Mouse (Mus musculus): ENCODE results near the gene Exd1. TPM values are rescaled to one million over a fixed set of nuclear protein-coding genes. Genes with fewer than 3 reads are reported as not detected.

Exd1 gene
- polyA plus RNA-seq, 2 experiments = 0.12 to 0.14 TPM

DNA sequence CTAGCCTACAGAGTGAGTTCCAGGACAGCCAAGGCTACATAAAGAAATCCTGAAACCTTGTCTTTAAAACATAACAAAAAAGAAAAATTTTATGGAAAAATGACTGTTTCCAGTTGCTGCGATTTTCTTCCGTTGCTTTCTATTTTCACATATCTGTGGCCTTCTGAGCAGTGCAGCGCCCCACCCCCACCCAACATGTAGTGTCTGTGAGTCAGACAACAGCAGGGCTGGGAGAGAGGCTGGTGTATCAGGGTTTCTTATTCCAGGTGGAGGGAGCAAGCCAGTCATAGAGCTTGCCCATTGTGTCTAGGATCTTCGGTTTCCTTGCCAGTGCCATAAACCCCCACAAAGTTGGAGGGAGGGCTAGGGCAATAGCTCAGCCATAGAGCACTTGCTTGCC lies 23.6 kb downstream of the Exd1 start:
- H3K4me3 ChIP-seq (ENCODE audit: insufficient read depth in 1 of 2, low read depth in 2 of 2, low read length in 2 of 2) = no peak overlapping the region
- H3K27ac ChIP-seq = no peak overlapping the region
- H3K27me3 ChIP-seq (ENCODE audit: control insufficient read depth, insufficient read depth, low read length) = no peaks in the 10 kb centered on the region
- DNase-seq (ENCODE audit: low read depth in 3 of 3, low spot score in 3 of 3) (no peak), ATAC-seq (ENCODE audit: insufficient read depth) (no peak)
- 64% methylated on average over 4 of the region's 4 CpGs for WGBS (ENCODE audit: insufficient replicate concordance)
- no peaks in the 10 kb centered on the region for H3K4me1 ChIP-seq (replicated peaks; ENCODE audit: control insufficient read depth in 2 of 2, insufficient read depth in 2 of 2, low read length in 1 of 2)
- no peaks in the 10 kb centered on the region for H3K9me3 ChIP-seq (ENCODE audit: control insufficient read depth, low read length)
- TF ChIP-seq CTCF (IDR thresholded peaks at IDR 0.05; ENCODE audit: low read depth) = no peak
- TF ChIP-seq EP300 (IDR thresholded peaks at IDR 0.05; ENCODE audit: low read depth) = no peak
- H3K9ac ChIP-seq (replicated peaks) = no peak overlapping the region
- H3K36me3 ChIP-seq (replicated peaks; ENCODE audit: control insufficient read depth, insufficient read depth, low read depth) = no peaks in the 10 kb centered on the region
- no peak overlapping the region for H3K4me2 ChIP-seq (ENCODE audit: low read depth)

DNA sequence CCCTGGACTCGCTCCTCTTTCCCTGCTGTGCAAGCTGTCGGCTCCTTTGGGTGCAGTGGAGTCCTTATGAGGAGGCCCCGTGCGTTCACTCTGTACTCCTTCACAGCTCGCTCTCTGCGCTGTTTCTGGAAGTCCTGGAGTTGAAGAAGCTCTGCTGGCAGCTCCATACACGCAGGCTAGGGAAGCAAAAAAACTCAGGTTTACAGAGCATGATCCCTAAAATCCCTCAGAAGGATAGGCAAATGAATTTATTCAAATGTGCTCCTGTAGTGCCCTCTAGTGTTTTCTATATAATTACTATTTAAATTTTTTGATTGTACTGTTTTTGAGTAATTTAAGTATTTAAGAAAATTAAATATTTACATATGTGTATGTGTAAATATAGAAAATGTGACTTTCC lies 26.9 kb downstream of the Exd1 start:
- DNase-seq (ENCODE audit: low read depth in 3 of 3, low spot score in 3 of 3) (no peak), ATAC-seq (ENCODE audit: insufficient read depth) (no peak)
- Histone ChIP-seq H3K36me3 (replicated peaks; ENCODE audit: control insufficient read depth, insufficient read depth, low read depth) (no peaks in the 10 kb centered on the region), H3K27ac (no peak overlapping the region), H3K4me2 (ENCODE audit: low read depth) (no peak overlapping the region), H3K4me1 (replicated peaks; ENCODE audit: control insufficient read depth in 2 of 2, insufficient read depth in 2 of 2, low read length in 1 of 2) (no peaks in the 10 kb centered on the region), H3K9ac (replicated peaks) (no peak overlapping the region), H3K4me3 (ENCODE audit: insufficient read depth in 1 of 2, low read depth in 2 of 2, low read length in 2 of 2) (no peak overlapping the region), H3K27me3 (ENCODE audit: control insufficient read depth, insufficient read depth, low read length) (no peaks in the 10 kb centered on the region), H3K9me3 (ENCODE audit: control insufficient read depth, low read length) (no peaks in the 10 kb centered on the region)
- 66% methylated on average over 7 of the region's 7 CpGs for whole genome bisulfite sequencing (ENCODE audit: insufficient replicate concordance)
- TF ChIP-seq CTCF (IDR thresholded peaks at IDR 0.05; ENCODE audit: low read depth) (no peak), EP300 (IDR thresholded peaks at IDR 0.05; ENCODE audit: low read depth) (no peak)

DNA sequence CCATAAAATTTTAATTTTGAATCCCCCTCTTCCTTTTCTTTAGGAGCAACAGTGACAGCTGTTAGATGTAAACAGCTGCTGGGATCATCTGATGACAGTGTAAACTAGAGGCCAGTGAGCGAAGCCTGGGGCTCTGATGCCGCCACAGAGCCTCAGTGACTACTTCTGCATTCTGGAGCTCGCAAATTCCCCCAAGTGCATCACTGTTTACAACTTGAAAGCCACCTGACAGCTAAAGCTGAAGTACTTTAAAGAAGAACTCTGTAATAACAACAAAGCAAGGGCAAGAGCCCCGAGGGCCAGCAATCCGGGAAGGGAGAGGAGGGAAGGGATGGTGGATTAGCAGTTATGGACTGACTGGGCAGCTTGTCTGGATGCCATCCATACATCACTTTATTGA lies 30.6 kb downstream of the Exd1 start:
- Histone ChIP-seq H3K9me3 (ENCODE audit: control insufficient read depth, low read length) (no peaks in the 10 kb centered on the region), H3K27ac (no peak overlapping the region), H3K4me1 (replicated peaks; ENCODE audit: control insufficient read depth in 2 of 2, insufficient read depth in 2 of 2, low read length in 1 of 2) (no peaks in the 10 kb centered on the region), H3K9ac (replicated peaks) (no peak overlapping the region), H3K27me3 (ENCODE audit: control insufficient read depth, insufficient read depth, low read length) (no peaks in the 10 kb centered on the region), H3K4me2 (ENCODE audit: low read depth) (no peak overlapping the region), H3K4me3 (ENCODE audit: insufficient read depth in 1 of 2, low read depth in 2 of 2, low read length in 2 of 2) (no peak overlapping the region), H3K36me3 (replicated peaks; ENCODE audit: control insufficient read depth, insufficient read depth, low read depth) (no peaks in the 10 kb centered on the region)
- DNase-seq (ENCODE audit: low read depth in 3 of 3, low spot score in 3 of 3) = no peak
- TF ChIP-seq EP300 (IDR thresholded peaks at IDR 0.05; ENCODE audit: low read depth) (no peak), CTCF (IDR thresholded peaks at IDR 0.05; ENCODE audit: low read depth) (no peak)
- 43% methylated on average over 5 of the region's 5 CpGs for WGBS (ENCODE audit: insufficient replicate concordance)
- ATAC-seq (ENCODE audit: insufficient read depth) = no peak

DNA sequence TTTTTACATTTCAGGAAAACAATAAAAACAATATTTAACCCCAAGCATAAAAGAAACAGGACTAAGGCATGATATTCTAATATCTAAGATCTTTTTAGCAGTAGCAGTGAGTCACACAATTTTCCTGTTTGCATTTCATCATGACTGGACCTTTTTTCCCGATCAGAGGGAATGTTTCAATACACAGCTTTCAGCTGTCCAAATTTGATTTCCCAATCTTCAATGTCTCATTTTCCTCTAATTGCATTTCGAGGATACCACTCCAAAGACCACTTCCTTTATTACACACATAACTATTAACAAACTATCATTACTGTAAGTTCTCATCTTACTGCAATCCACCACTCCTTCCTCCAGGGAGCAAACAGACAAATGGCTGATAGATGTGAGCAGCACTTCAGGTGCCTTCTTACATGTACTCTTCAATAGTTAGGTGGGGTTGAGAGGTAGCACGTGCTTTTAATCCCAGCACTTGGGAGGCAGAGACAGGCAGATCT lies 33.4 kb downstream of the Exd1 start:
- WGBS (ENCODE audit: insufficient replicate concordance) = 55% methylated on average over 3 of the region's 3 CpGs
- ATAC-seq (ENCODE audit: insufficient read depth) (no peak), DNase-seq (ENCODE audit: low read depth in 3 of 3, low spot score in 3 of 3) (no peak)
- no peaks in the 10 kb centered on the region for H3K9me3 ChIP-seq (ENCODE audit: control insufficient read depth, low read length)
- no peaks in the 10 kb centered on the region for H3K27me3 ChIP-seq (ENCODE audit: control insufficient read depth, insufficient read depth, low read length)
- no peaks in the 10 kb centered on the region for H3K36me3 ChIP-seq (replicated peaks; ENCODE audit: control insufficient read depth, insufficient read depth, low read depth)
- H3K9ac ChIP-seq (replicated peaks) = no peak overlapping the region
- H3K4me3 ChIP-seq (ENCODE audit: insufficient read depth in 1 of 2, low read depth in 2 of 2, low read length in 2 of 2) = no peak overlapping the region
- no peaks in the 10 kb centered on the region for H3K4me1 ChIP-seq (replicated peaks; ENCODE audit: control insufficient read depth in 2 of 2, insufficient read depth in 2 of 2, low read length in 1 of 2)
- TF ChIP-seq CTCF (IDR thresholded peaks at IDR 0.05; ENCODE audit: low read depth) (no peak), EP300 (IDR thresholded peaks at IDR 0.05; ENCODE audit: low read depth) (no peak)
- H3K4me2 ChIP-seq (ENCODE audit: low read depth) = no peak overlapping the region
- no peak overlapping the region for H3K27ac ChIP-seq

DNA sequence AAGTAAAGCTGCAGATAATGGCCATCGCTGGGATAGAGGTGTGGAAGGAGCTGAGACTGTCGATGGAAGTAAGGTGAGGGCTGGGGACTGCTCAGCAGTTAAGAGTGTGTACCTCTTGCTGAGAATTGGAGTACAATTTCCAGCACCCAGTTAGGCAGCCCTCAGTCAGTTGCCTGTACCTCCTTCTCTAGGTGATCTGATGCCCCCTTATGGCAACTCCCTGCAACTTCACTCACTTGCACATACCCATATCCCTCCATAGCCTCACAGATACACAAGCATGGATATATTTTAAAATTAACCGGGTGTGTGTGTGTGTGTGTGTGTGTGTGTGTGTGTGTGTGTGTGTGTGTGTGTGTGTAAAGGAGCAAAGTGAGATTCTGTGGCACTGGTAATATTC lies 35.1 kb downstream of the Exd1 start:
- DNase-seq (ENCODE audit: low read depth in 3 of 3, low spot score in 3 of 3) = peak in 2 of 3 experiments; percentile 6 to 12
- H3K9me3 ChIP-seq (ENCODE audit: control insufficient read depth, low read length) = no peaks in the 10 kb centered on the region
- no peak overlapping the region for H3K9ac ChIP-seq (replicated peaks)
- no peak overlapping the region for H3K4me2 ChIP-seq (ENCODE audit: low read depth)
- H3K36me3 ChIP-seq (replicated peaks; ENCODE audit: control insufficient read depth, insufficient read depth, low read depth) = no peaks in the 10 kb centered on the region
- 66% methylated on average over 3 of the region's 3 CpGs for WGBS (ENCODE audit: insufficient replicate concordance)
- no peak overlapping the region for H3K4me3 ChIP-seq (ENCODE audit: insufficient read depth in 1 of 2, low read depth in 2 of 2, low read length in 2 of 2)
- TF ChIP-seq EP300 (IDR thresholded peaks at IDR 0.05; ENCODE audit: low read depth) (no peak), CTCF (IDR thresholded peaks at IDR 0.05; ENCODE audit: low read depth) (peak; percentile 50)
- H3K27me3 ChIP-seq (ENCODE audit: control insufficient read depth, insufficient read depth, low read length) = no peaks in the 10 kb centered on the region
- ATAC-seq (ENCODE audit: insufficient read depth) = no peak
- H3K4me1 ChIP-seq (replicated peaks; ENCODE audit: control insufficient read depth in 2 of 2, insufficient read depth in 2 of 2, low read length in 1 of 2) = no peaks in the 10 kb centered on the region
- no peak overlapping the region for H3K27ac ChIP-seq

Data from liver, embryonic 14.5 days (tissue).